Mouse (Mus musculus): ENCODE results near the gene Iqcd. TPM values are rescaled to one million over a fixed set of nuclear protein-coding genes. Genes with fewer than 3 reads are reported as not detected.

Iqcd gene
- total and polyA plus RNA-seq, 2 experiments = 0.09 to 0.22 TPM

- DNase-seq (ENCODE audit: extremely low read depth, low read depth, low spot score) = peak; percentile 83
- Histone ChIP-seq H3K4me1 (ENCODE audit: control insufficient read depth, insufficient read depth, low read length) (peaks cover 24% of the 10 kb centered on the region), H3K36me3 (ENCODE audit: control insufficient read depth, insufficient read depth, low read length) (peaks cover 19% of the 10 kb centered on the region), H3K9ac (ENCODE audit: low read depth, low read length) (0 out of 2 replicates have a peak overlapping the region, but pooled peaks have one; percentile 15), H3K27me3 (ENCODE audit: control insufficient read depth, insufficient read depth, low read length) (no peaks in the 10 kb centered on the region), H3K4me3 (ENCODE audit: insufficient read depth, low read depth, low read length) (peak overlapping the region; percentile 19; the same call in 1 of the 2 replicates), H3K27ac (replicated peaks; ENCODE audit: insufficient read depth, low read depth, low read length) (peak overlapping the region; percentile 39), H3K79me2 (ENCODE audit: control insufficient read depth, insufficient read depth, low read length) (peaks cover 9% of the 10 kb centered on the region; the same call in 1 of the 2 replicates)
- TF ChIP-seq POLR2A (IDR thresholded peaks at IDR 0.05; ENCODE audit: extremely low read depth, insufficient read depth, low read length) (no peak), CTCF (IDR thresholded peaks at IDR 0.05; ENCODE audit: low read depth, low read length) (no peak)
- WGBS = 11% methylated on average over 14 of the region's 14 CpGs
These were observed 30.1 kb upstream of the Iqcd start for GRCm38 (mm10) chr5:120558762-120559161.

- DNase-seq (ENCODE audit: extremely low read depth, low read depth, low spot score) = no peak
- no peak for TF ChIP-seq CTCF (IDR thresholded peaks at IDR 0.05; ENCODE audit: low read depth, low read length)
- peaks cover 9% of the 10 kb centered on the region; the same call in 1 of the 2 replicates for H3K79me2 ChIP-seq (ENCODE audit: control insufficient read depth, insufficient read depth, low read length)
- H3K27ac ChIP-seq (replicated peaks; ENCODE audit: insufficient read depth, low read depth, low read length) = peak overlapping the region; percentile 76
- 39% methylated on average over 9 of the region's 9 CpGs for WGBS
- H3K4me1 ChIP-seq (ENCODE audit: control insufficient read depth, insufficient read depth, low read length) = peaks cover 30% of the 10 kb centered on the region
- H3K9ac ChIP-seq (ENCODE audit: low read depth, low read length) = no peak overlapping the region; the same call in none of the 2 replicates
- no peak overlapping the region for H3K4me3 ChIP-seq (ENCODE audit: insufficient read depth, low read depth, low read length)
- H3K27me3 ChIP-seq (ENCODE audit: control insufficient read depth, insufficient read depth, low read length) = no peaks in the 10 kb centered on the region
- peaks cover 9% of the 10 kb centered on the region; the same call in 1 of the 2 replicates for H3K36me3 ChIP-seq (ENCODE audit: control insufficient read depth, insufficient read depth, low read length)
These were observed 28.6 kb upstream of the Iqcd start for GRCm38 (mm10) chr5:120560129-120560615.

- H3K27me3 ChIP-seq (ENCODE audit: control insufficient read depth, insufficient read depth, low read length) = no peaks in the 10 kb centered on the region
- 12% methylated on average over 16 of the region's 16 CpGs for WGBS
- peaks cover 6% of the 10 kb centered on the region; the same call in 1 of the 2 replicates for H3K36me3 ChIP-seq (ENCODE audit: control insufficient read depth, insufficient read depth, low read length)
- H3K9ac ChIP-seq (ENCODE audit: low read depth, low read length) = peak overlapping the region; percentile 37; the same call in 1 of the 2 replicates
- H3K4me1 ChIP-seq (ENCODE audit: control insufficient read depth, insufficient read depth, low read length) = peaks cover 34% of the 10 kb centered on the region
- H3K79me2 ChIP-seq (ENCODE audit: control insufficient read depth, insufficient read depth, low read length) = peaks cover 9% of the 10 kb centered on the region; the same call in 1 of the 2 replicates
- TF ChIP-seq CTCF (IDR thresholded peaks at IDR 0.05; ENCODE audit: low read depth, low read length) (no peak), POLR2A (IDR thresholded peaks at IDR 0.05; ENCODE audit: extremely low read depth, insufficient read depth, low read length) (no peak)
- peak overlapping the region; percentile 76 for H3K27ac ChIP-seq (replicated peaks; ENCODE audit: insufficient read depth, low read depth, low read length)
- H3K4me3 ChIP-seq (ENCODE audit: insufficient read depth, low read depth, low read length) = peak overlapping the region; percentile 54
- DNase-seq (ENCODE audit: extremely low read depth, low read depth, low spot score) = peak; percentile 91
These were observed 28.1 kb upstream of the Iqcd start for GRCm38 (mm10) chr5:120560616-120561311.

- Histone ChIP-seq H3K27me3 (ENCODE audit: control insufficient read depth, insufficient read depth, low read length) (no peaks in the 10 kb centered on the region), H3K79me2 (ENCODE audit: control insufficient read depth, insufficient read depth, low read length) (peaks cover 2% of the 10 kb centered on the region; the same call in 1 of the 2 replicates), H3K4me1 (ENCODE audit: control insufficient read depth, insufficient read depth, low read length) (peaks cover 56% of the 10 kb centered on the region), H3K9ac (ENCODE audit: low read depth, low read length) (peak overlapping the region; percentile 23), H3K27ac (replicated peaks; ENCODE audit: insufficient read depth, low read depth, low read length) (peak overlapping the region; percentile 53), H3K36me3 (ENCODE audit: control insufficient read depth, insufficient read depth, low read length) (no peaks in the 10 kb centered on the region), H3K4me3 (ENCODE audit: insufficient read depth, low read depth, low read length) (no peak overlapping the region)
- TF ChIP-seq POLR2A (IDR thresholded peaks at IDR 0.05; ENCODE audit: extremely low read depth, insufficient read depth, low read length) (no peak), CTCF (IDR thresholded peaks at IDR 0.05; ENCODE audit: low read depth, low read length) (no peak)
- 19% methylated on average over 28 of the region's 28 CpGs for WGBS
- DNase-seq (ENCODE audit: extremely low read depth, low read depth, low spot score) = peak; percentile 81
These were observed 25.6 kb upstream of the Iqcd start for GRCm38 (mm10) chr5:120562956-120563913.

- peak overlapping the region; percentile 43 for H3K27ac ChIP-seq (replicated peaks; ENCODE audit: insufficient read depth, low read depth, low read length)
- no peak for TF ChIP-seq POLR2A (IDR thresholded peaks at IDR 0.05; ENCODE audit: extremely low read depth, insufficient read depth, low read length)
- no peak for TF ChIP-seq CTCF (IDR thresholded peaks at IDR 0.05; ENCODE audit: low read depth, low read length)
- H3K4me1 ChIP-seq (ENCODE audit: control insufficient read depth, insufficient read depth, low read length) = peaks cover 60% of the 10 kb centered on the region
These were observed 24.9 kb upstream of the Iqcd start for GRCm38 (mm10) chr5:120563914-120564311.

More at GRCm38 (mm10) chr5:120563914-120564311, 24.9 kb upstream of the Iqcd start:
- peaks cover 2% of the 10 kb centered on the region; the same call in 1 of the 2 replicates for H3K79me2 ChIP-seq (ENCODE audit: control insufficient read depth, insufficient read depth, low read length)
- no peak overlapping the region for H3K9ac ChIP-seq (ENCODE audit: low read depth, low read length)
- DNase-seq (ENCODE audit: extremely low read depth, low read depth, low spot score) = no peak
- H3K27me3 ChIP-seq (ENCODE audit: control insufficient read depth, insufficient read depth, low read length) = no peaks in the 10 kb centered on the region
- H3K36me3 ChIP-seq (ENCODE audit: control insufficient read depth, insufficient read depth, low read length) = no peaks in the 10 kb centered on the region
- WGBS = 37% methylated on average over 4 of the region's 4 CpGs
- no peak overlapping the region for H3K4me3 ChIP-seq (ENCODE audit: insufficient read depth, low read depth, low read length)
